Mouse (Mus musculus) forebrain, embryonic 13.5 days (tissue): ENCODE results near the gene Inha. TPM values are rescaled to one million over a fixed set of nuclear protein-coding genes. Genes with fewer than 3 reads are reported as not detected.

Source experiments
- ATAC-seq: fragments of 200-750 bp; cut with Nextera tagmentation; 2 replicates; pipeline ENCODE4 v1.8.0; 2017
- H3K27ac ChIP-seq: fragments of 300-500 bp; sonication (generic); 2 replicates; pipeline ENCODE4 v1.5.1; 2015; ENCODE audit warnings: inconsistent platforms, mild to moderate bottlenecking, moderate library complexity
- H3K27me3 ChIP-seq: fragments of 300-500 bp; sonication (generic); 2 replicates; pipeline ENCODE4 v1.6.1; 2015; ENCODE audit warnings: mild to moderate bottlenecking, inconsistent platforms
- H3K36me3 ChIP-seq: fragments of 300-500 bp; sonication (generic); 2 replicates; pipeline ENCODE4 v1.6.1; 2015; ENCODE audit warnings: mild to moderate bottlenecking, inconsistent platforms; ENCODE audit not compliant: poor library complexity, severe bottlenecking
- H3K4me1 ChIP-seq: fragments of 300-500 bp; sonication (generic); 2 replicates; pipeline ENCODE4 v1.6.1; 2015; ENCODE audit warnings: inconsistent platforms
- H3K4me2 ChIP-seq: fragments of 300-500 bp; sonication (generic); 2 replicates; pipeline ENCODE4 v1.6.1; 2015; ENCODE audit warnings: inconsistent platforms, mild to moderate bottlenecking, moderate library complexity
- H3K4me3 ChIP-seq: fragments of 300-500 bp; sonication (generic); 2 replicates; pipeline ENCODE4 v1.5.1; 2015; ENCODE audit warnings: mild to moderate bottlenecking, inconsistent platforms
- H3K9ac ChIP-seq: fragments of 300-500 bp; sonication (generic); 2 replicates; pipeline ENCODE4 v1.6.1; 2015; ENCODE audit warnings: mild to moderate bottlenecking, inconsistent platforms
- H3K9me3 ChIP-seq: fragments of 300-500 bp; sonication (generic); replicated peaks from 2 replicates; pipeline ENCODE4 v1.6.1; 2016; ENCODE audit warnings: inconsistent platforms
- WGBS: fragments of 180-500 bp; shearing (Covaris S2); methylation state at CpG from one replicate; pipeline ENCODE4 v1.1.7; 2015; 5-methylcytosine and 5-hydroxymethylcytosine counted together
- polyA plus RNA-seq: library from polyadenylated mRNA; unstranded; fragments of >200 nt; fragmentation: Nextera tagmentation; extraction: Ambion mirVana; gene quantifications from 2 replicates; pipeline ENCODE4 v1.2.1, GENCODE M21; 2015

Inha gene
- polyA plus RNA-seq, 1 experiment from 2014 or later, result 5.8 TPM

- Histone ChIP-seq H3K27me3 (peaks cover 15% of the 10 kb centered on the region), H3K4me1 (no peaks in the 10 kb centered on the region), H3K9ac (no peak overlapping the region), H3K4me3 (no peak overlapping the region), H3K9me3 (no peaks in the 10 kb centered on the region), H3K36me3 (peaks cover 52% of the 10 kb centered on the region), H3K27ac (no peak overlapping the region), H3K4me2 (no peak overlapping the region)
- 51% methylated on average over 12 of the region's 12 CpGs for WGBS
- ATAC-seq, result peak; percentile 39; the same call in 1 of the 2 replicates
Measured at GRCm38 (mm10) chr1:75494878-75495548, 11.9 kb upstream of the Inha start.

DNA sequence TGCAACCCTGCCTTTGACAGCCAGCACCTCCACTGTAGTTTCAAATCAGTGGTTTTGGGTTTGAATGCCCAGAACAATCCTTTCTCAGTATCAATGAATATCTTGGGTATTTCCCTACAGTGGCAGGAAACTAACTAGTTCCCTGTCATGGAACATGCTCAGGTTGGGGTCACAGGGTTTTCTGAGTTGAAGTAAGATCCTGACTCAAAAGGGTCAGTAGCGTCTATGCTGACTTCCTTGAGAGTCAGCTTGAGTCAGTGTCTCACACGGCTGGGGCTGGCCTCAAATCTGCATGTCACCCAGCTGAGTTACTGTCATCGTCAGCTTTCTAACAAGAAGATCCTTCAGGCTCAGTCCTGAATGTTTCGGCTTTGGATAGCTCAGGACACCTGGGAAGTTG is 8.0 kb upstream of the Inha start:
- Histone ChIP-seq H3K4me2 (no peak overlapping the region), H3K27me3 (no peaks in the 10 kb centered on the region), H3K4me1 (peaks cover under 1% of the 10 kb centered on the region; the same call in 1 of the 2 replicates), H3K27ac (no peak overlapping the region), H3K4me3 (no peak overlapping the region), H3K9me3 (no peaks in the 10 kb centered on the region), H3K36me3 (peaks cover 75% of the 10 kb centered on the region), H3K9ac (no peak overlapping the region)
- WGBS, result 95% methylated on average over 4 of the region's 4 CpGs
- no peak for ATAC-seq

- no peak overlapping the region for H3K9ac ChIP-seq
- H3K9me3 ChIP-seq, result no peaks in the 10 kb centered on the region
- H3K36me3 ChIP-seq, result peaks cover 75% of the 10 kb centered on the region
- peaks cover 6% of the 10 kb centered on the region for H3K4me1 ChIP-seq
- no peak overlapping the region for H3K4me3 ChIP-seq
- no peak overlapping the region for H3K27ac ChIP-seq
- 88% methylated on average over 7 of the region's 7 CpGs for WGBS
- no peak overlapping the region for H3K4me2 ChIP-seq
- H3K27me3 ChIP-seq, result peaks cover 5% of the 10 kb centered on the region; the same call in 1 of the 2 replicates
- ATAC-seq, result no peak
Measured at GRCm38 (mm10) chr1:75499441-75499840, 7.4 kb upstream of the Inha start.

DNA sequence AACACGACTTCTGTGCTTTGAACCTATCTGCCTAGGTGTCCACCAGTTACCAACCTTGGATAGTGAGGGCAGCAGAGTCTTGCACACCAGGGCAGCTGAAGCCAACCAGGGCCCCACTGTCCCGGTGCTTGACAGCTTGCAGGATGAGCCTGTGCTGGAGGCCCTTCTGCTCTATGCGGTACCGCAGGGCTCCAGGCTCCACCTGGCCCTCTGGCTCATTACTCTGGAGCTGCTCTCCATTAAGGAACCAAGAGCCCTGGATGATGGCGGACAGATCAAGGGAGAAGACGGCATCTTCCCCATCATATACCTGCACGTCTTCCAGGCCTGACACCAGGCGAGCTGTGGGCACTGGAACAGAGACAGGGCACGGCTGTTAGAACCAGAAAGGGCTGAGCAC is 5.0 kb upstream of the Inha start:
- 92% methylated on average over 9 of the region's 9 CpGs for WGBS
- Histone ChIP-seq H3K36me3 (peaks cover 63% of the 10 kb centered on the region), H3K4me2 (no peak overlapping the region), H3K9me3 (no peaks in the 10 kb centered on the region), H3K27ac (no peak overlapping the region), H3K4me3 (no peak overlapping the region), H3K9ac (no peak overlapping the region), H3K4me1 (peaks cover 22% of the 10 kb centered on the region), H3K27me3 (peaks cover 6% of the 10 kb centered on the region; the same call in 1 of the 2 replicates)
- ATAC-seq, result no peak

DNA sequence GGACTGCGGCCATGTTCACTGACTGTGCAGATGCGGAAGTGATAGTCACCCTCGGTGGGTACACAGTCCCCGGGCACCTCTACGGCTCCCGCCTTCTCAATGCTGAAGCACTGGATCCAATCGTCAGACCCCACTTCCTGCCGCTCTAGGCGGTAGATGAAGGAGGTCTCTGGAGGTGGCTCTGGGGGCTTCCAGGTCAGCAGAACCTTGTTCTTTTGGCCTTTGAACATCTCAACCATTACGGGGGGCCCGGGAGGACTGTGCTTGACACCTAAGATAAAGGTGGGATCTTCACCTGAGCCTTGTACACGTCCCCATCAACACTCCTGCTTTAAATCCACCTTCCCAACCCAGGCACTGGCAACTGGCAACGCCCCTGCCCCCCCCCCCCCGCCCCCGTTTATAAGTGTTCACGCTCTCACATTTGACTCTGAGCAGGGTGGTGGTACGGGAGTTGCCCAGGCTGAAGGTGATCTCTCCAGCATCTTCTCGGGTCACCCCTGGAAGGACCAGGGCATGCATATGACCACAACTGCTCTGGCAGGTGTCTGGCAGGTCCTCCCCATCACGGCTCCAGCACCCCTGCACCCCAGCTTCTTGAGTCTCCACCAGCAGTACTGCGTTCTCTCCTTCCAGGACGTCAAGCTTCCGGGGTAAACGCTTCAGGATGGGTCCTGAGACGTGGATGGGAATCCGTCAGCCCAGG is 3.8 kb upstream of the Inha start:
- ATAC-seq, result no peak
- Histone ChIP-seq H3K4me1 (peaks cover 25% of the 10 kb centered on the region), H3K9me3 (no peaks in the 10 kb centered on the region), H3K9ac (no peak overlapping the region), H3K4me2 (no peak overlapping the region), H3K27ac (no peak overlapping the region), H3K36me3 (peaks cover 51% of the 10 kb centered on the region), H3K4me3 (no peak overlapping the region), H3K27me3 (peaks cover 6% of the 10 kb centered on the region; the same call in 1 of the 2 replicates)
- WGBS, result 87% methylated on average over 25 of the region's 25 CpGs

- Histone ChIP-seq H3K36me3 (peaks cover 46% of the 10 kb centered on the region), H3K27ac (no peak overlapping the region), H3K4me3 (no peak overlapping the region), H3K4me2 (no peak overlapping the region), H3K27me3 (peaks cover 6% of the 10 kb centered on the region; the same call in 1 of the 2 replicates), H3K9ac (no peak overlapping the region), H3K9me3 (no peaks in the 10 kb centered on the region), H3K4me1 (peaks cover 25% of the 10 kb centered on the region)
- WGBS, result 75% methylated on average over 23 of the region's 23 CpGs
- ATAC-seq, result no peak
Measured at GRCm38 (mm10) chr1:75503651-75503980, 3.3 kb upstream of the Inha start.

- Histone ChIP-seq H3K36me3 (peaks cover 38% of the 10 kb centered on the region), H3K27ac (0 out of 2 replicates have a peak overlapping the region, but pooled peaks have one; percentile 72), H3K27me3 (peaks cover 9% of the 10 kb centered on the region), H3K4me3 (peak overlapping the region; percentile 79), H3K4me2 (peak overlapping the region; percentile 93), H3K9ac (peak overlapping the region; percentile 89), H3K4me1 (peaks cover 25% of the 10 kb centered on the region), H3K9me3 (no peaks in the 10 kb centered on the region)
- WGBS, result 66% methylated on average over 9 of the region's 9 CpGs
- no peak for ATAC-seq
Measured at GRCm38 (mm10) chr1:75504256-75505045, 2.4 kb upstream of the Inha start.

- under 1% methylated on average over 84 of the region's 84 CpGs for WGBS
Measured at GRCm38 (mm10) chr1:75505159-75505955, 1.5 kb upstream of the Inha start.

DNA sequence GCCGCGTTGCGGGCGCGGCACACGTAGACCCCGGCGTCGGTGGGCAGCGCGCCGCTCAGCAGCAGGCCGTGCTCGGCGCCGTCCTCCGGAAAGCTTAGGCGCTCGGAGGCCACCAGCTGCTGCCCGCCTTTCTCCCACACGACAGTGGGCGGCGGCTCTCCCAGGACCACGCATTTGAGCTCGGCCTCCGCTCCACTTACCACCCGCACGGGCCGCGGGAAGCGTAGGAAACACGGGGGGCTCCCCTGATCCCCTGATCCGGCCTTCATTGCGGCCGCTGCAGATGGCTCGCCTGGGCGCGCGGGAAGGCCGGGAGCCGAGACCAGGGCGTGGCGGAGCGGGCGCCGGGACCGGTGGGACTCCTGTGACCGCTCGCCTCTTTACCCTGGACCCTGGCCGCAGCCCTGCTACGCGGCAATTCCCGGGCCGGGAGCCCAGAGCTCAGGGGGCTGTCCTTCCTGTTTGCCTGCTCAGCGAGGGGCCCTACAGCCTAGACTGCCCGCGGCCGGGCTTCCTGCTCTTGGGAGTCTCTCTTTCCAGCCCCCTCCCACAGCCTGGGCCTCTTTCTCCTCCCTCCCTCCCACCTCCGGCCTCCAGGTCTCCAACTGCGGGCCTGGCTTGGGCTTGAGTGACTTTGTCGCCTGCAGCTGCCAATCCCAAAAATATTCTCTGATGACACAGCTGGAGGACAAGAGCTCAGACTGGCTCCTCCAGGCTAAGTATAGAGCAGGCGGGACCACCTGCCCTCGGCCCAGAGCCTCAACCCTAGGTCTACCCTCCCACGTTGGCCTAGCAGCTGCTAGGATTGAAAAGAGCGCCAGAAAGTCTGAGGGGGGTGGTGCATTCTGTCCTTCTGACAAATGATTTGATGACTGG is 683 bp upstream of the Inha start, which contains the start of gene Obsl1:
Gene Obsl1 (minus strand): TSS at position 497 of the 876 bp plus-strand sequence.
- under 1% methylated on average over 65 of the region's 65 CpGs for WGBS
- peaks cover 25% of the 10 kb centered on the region for H3K4me1 ChIP-seq

More at GRCm38 (mm10) chr1:75505159-75505955, 1.5 kb upstream of the Inha start:
- Histone ChIP-seq H3K4me3 (peak overlapping the region; percentile 79), H3K4me2 (peak overlapping the region; percentile 93), H3K9me3 (no peaks in the 10 kb centered on the region), H3K4me1 (peaks cover 25% of the 10 kb centered on the region), H3K9ac (peak overlapping the region; percentile 89), H3K27me3 (peaks cover 13% of the 10 kb centered on the region), H3K27ac (peak overlapping the region; percentile 72), H3K36me3 (peaks cover 29% of the 10 kb centered on the region)
- ATAC-seq, result peak; percentile 79

GRCm38 (mm10) chr1:75509586-75509985 is 2.7 kb downstream of the Inha start:
- H3K4me2 ChIP-seq, result no peak overlapping the region
- no peaks in the 10 kb centered on the region for H3K36me3 ChIP-seq
- ATAC-seq, result no peak
- peaks cover 7% of the 10 kb centered on the region for H3K27me3 ChIP-seq
- no peak overlapping the region for H3K9ac ChIP-seq
- peaks cover 18% of the 10 kb centered on the region for H3K4me1 ChIP-seq
- no peaks in the 10 kb centered on the region for H3K9me3 ChIP-seq
- no peak overlapping the region for H3K27ac ChIP-seq
- WGBS, result 54% methylated on average over 20 of the region's 20 CpGs
- no peak overlapping the region for H3K4me3 ChIP-seq

More for the DNA sequence above, 683 bp upstream of the Inha start, which contains the start of gene Obsl1:
- Histone ChIP-seq H3K36me3 (peaks cover 20% of the 10 kb centered on the region), H3K27me3 (peaks cover 13% of the 10 kb centered on the region), H3K9me3 (no peaks in the 10 kb centered on the region), H3K4me2 (peak within 1 kb of the TSS; percentile 93), H3K9ac (peak within 1 kb of the TSS; percentile 89), H3K27ac (peak within 1 kb of the TSS; percentile 72), H3K4me3 (peak within 1 kb of the TSS; percentile 79)
- ATAC-seq, result peak; percentile 74
